Mouse (Mus musculus): Measurements from ENCODE around the gene Lyst.
"Not testable (repeated sequence)": the region's sequence is repeated elsewhere in the genome, so short reads cannot be mapped to it uniquely, and the experiment has no call there.

The Lyst gene

GRCm38 (mm10) chr13:13614235-13614634, 24.0 kb downstream of the Lyst start:
- in situ Hi-C loops (cut with MboI; ENCODE audit: low pct_unique_long_range_greater_than_20kb in 1 of 2, low sequenced_read_pairs in 2 of 2, unreplicated experiment in 1 of 2), result no loop called here

DNA sequence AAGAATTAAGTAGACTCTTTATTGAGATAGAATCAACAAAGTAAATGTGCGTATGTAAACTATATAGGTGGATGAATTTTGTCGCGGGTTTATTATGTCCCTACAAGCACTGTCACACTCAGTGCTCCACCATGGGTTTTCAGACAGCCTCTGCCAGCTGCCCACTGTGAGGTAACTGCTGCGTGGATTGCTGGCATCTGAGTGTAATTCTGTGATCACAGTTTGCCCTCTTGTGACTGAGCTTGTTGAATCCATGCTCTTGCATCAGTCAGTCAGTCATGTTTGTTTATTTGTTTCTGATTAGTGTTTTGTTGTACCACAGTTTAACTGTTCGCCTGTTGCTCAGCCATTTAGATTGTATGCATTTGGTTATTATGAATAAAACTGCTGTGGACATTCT, 31.3 kb downstream of the Lyst start:
- in situ Hi-C loops (cut with MboI; ENCODE audit: low pct_unique_long_range_greater_than_20kb in 1 of 2, low sequenced_read_pairs in 2 of 2, unreplicated experiment in 1 of 2), result no loop called here

DNA sequence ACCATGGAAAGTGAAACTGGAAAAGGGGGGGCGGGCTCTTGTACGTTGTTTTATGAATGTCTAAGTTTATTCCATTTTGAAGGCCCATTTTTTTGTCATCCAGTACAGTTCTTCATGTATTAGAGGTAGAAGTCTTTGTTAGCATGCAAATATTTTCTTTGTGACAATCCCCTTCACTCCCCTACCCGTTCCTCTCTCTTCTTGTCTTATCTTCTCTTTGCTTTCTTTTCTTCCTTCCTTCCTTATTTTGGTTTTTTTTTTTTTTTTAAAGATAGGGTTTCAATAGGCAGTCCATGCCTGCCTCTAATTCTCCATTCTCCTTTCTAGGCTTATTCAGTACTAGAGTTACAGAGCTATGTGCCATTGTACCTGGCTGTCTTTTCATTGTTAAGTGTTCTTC, 32.4 kb downstream of the Lyst start:
- in situ Hi-C loops (cut with MboI; ENCODE audit: low pct_unique_long_range_greater_than_20kb in 1 of 2, low sequenced_read_pairs in 2 of 2, unreplicated experiment in 1 of 2), result no loop called here

GRCm38 (mm10) chr13:13633746-13634145, 43.5 kb downstream of the Lyst start:
- in situ Hi-C loops (cut with MboI; ENCODE audit: low pct_unique_long_range_greater_than_20kb in 1 of 2, low sequenced_read_pairs in 2 of 2, unreplicated experiment in 1 of 2), result no loop called here

GRCm38 (mm10) chr13:13634706-13635105, 44.5 kb downstream of the Lyst start:
- in situ Hi-C loops (cut with MboI; ENCODE audit: low pct_unique_long_range_greater_than_20kb in 1 of 2, low sequenced_read_pairs in 2 of 2, unreplicated experiment in 1 of 2), result no loop called here

DNA sequence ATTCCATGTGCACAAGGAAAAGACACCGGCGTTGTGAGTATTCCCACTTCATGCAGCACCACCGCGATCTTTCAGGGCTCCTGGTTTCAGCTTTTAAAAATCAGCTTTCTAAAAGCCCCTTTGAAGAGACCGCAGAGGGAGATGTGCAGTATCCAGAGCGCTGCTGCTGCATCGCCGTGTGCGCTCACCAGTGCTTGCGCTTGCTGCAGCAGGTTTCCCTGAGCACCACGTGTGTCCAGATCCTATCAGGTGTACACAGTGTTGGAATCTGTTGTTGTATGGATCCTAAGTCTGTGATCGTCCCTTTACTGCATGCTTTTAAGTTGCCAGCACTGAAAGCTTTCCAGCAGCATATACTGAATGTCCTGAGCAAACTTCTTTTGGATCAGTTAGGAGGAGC, 45.0 kb downstream of the Lyst start:
- in situ Hi-C loops (cut with MboI; ENCODE audit: low pct_unique_long_range_greater_than_20kb in 1 of 2, low sequenced_read_pairs in 2 of 2, unreplicated experiment in 1 of 2), result no loop called here

DNA sequence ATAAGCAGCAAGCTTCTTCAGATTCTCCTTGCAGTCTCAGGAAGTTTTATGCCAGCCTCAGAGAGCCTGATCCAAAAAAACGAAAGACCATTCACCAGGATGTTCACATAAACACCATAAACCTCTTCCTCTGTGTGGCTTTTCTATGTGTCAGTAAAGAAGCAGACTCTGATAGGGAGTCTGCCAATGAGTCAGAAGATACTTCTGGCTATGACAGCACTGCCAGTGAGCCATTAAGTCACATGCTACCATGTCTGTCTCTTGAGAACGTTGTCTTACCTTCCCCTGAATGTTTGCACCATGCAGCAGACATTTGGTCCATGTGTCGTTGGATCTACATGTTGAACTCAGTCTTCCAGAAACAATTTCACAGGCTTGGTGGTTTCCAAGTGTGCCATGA, 47.4 kb downstream of the Lyst start:
- in situ Hi-C loops (cut with MboI; ENCODE audit: low pct_unique_long_range_greater_than_20kb in 1 of 2, low sequenced_read_pairs in 2 of 2, unreplicated experiment in 1 of 2), result no loop called here

GRCm38 (mm10) chr13:13637981-13638380, 47.8 kb downstream of the Lyst start:
- in situ Hi-C loops (cut with MboI; ENCODE audit: low pct_unique_long_range_greater_than_20kb in 1 of 2, low sequenced_read_pairs in 2 of 2, unreplicated experiment in 1 of 2), result no loop called here

- in situ Hi-C loops (cut with MboI; ENCODE audit: low pct_unique_long_range_greater_than_20kb in 1 of 2, low sequenced_read_pairs in 2 of 2, unreplicated experiment in 1 of 2), result no loop called here
Measured at GRCm38 (mm10) chr13:13638725-13639124, 48.5 kb downstream of the Lyst start.

GRCm38 (mm10) chr13:13647296-13647695, 57.1 kb downstream of the Lyst start:
- in situ Hi-C loops (cut with MboI; ENCODE audit: low pct_unique_long_range_greater_than_20kb in 1 of 2, low sequenced_read_pairs in 2 of 2, unreplicated experiment in 1 of 2), result no loop called here

- in situ Hi-C loops (cut with MboI; ENCODE audit: low pct_unique_long_range_greater_than_20kb in 1 of 2, low sequenced_read_pairs in 2 of 2, unreplicated experiment in 1 of 2), result loop anchor here in 1 of 2 experiments (25.0 kb wide), 1 partner anchor 207 kb away; no protein-coding TSS in a partner anchor
Measured at GRCm38 (mm10) chr13:13655453-13655852, 65.3 kb downstream of the Lyst start.

GRCm38 (mm10) chr13:13666103-13666502, 75.9 kb downstream of the Lyst start:
- in situ Hi-C loops (cut with MboI; ENCODE audit: low pct_unique_long_range_greater_than_20kb in 1 of 2, low sequenced_read_pairs in 2 of 2, unreplicated experiment in 1 of 2), result loop anchor here in 1 of 2 experiments (25.0 kb wide), 1 partner anchor 196 kb away; no protein-coding TSS in a partner anchor

DNA sequence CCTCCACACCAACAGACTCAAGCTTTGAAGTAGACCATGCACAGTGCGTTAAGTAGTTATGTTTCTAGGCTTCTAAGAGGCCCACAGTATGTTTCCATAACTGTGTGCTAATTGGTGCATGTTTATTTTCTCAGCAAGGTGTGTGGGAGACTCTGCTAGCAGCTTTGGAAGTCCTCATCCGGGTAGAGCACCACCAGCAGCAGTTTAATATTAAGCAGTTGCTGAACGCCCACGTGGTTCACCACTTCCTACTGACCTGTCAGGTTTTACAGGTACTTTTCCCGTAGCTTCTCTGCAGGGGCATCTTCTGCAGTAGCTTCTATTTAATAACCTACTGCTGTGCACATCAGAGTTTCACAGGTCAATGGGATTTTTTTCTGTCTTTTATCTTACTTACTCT, 80.5 kb downstream of the Lyst start:
- in situ Hi-C loops (cut with MboI; ENCODE audit: low pct_unique_long_range_greater_than_20kb in 1 of 2, low sequenced_read_pairs in 2 of 2, unreplicated experiment in 1 of 2), result loop anchor here in 1 of 2 experiments (25.0 kb wide), 1 partner anchor 192 kb away; no protein-coding TSS in a partner anchor

- in situ Hi-C loops (cut with MboI; ENCODE audit: low pct_unique_long_range_greater_than_20kb in 1 of 2, low sequenced_read_pairs in 2 of 2, unreplicated experiment in 1 of 2), result loop anchor here in 1 of 2 experiments (25.0 kb wide), 1 partner anchor 191 kb away; no protein-coding TSS in a partner anchor
Measured at GRCm38 (mm10) chr13:13671585-13672328, 81.6 kb downstream of the Lyst start.

DNA sequence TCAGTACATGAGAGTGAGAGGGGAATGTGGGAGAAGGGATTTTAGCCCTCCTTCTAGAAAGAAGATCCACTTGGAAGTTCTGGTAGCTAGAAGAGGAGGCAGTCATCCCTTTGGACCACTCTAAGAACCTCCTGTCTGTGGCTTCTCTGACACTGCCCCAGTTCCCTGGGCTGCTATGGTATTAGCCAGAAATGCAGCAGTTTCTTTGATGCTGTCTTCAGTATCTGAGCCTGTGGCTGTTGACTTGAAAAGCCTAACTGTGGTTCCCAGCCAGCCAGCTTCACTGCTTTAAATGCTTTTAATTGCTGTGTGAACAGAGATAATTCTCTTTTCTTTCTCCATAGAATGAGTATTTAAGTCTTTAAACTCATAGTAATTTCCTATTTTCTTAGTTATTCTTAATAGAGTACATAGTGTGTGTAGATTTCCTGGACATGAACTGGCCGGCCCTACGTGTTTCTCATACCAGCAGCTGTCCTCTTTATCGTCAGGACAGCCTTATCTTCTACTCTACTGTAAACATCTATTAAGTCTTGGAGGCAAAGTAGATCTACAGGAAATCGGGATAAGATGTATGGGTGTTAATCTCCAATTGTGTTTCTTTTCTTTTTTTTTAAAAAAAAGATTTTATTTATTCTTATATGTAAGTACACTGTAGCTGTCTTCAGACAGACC, 84.6 kb downstream of the Lyst start:
- in situ Hi-C loops (cut with MboI; ENCODE audit: low pct_unique_long_range_greater_than_20kb in 1 of 2, low sequenced_read_pairs in 2 of 2, unreplicated experiment in 1 of 2), result loop anchor here in 1 of 2 experiments (25.0 kb wide), 1 partner anchor 187 kb away; no protein-coding TSS in a partner anchor

DNA sequence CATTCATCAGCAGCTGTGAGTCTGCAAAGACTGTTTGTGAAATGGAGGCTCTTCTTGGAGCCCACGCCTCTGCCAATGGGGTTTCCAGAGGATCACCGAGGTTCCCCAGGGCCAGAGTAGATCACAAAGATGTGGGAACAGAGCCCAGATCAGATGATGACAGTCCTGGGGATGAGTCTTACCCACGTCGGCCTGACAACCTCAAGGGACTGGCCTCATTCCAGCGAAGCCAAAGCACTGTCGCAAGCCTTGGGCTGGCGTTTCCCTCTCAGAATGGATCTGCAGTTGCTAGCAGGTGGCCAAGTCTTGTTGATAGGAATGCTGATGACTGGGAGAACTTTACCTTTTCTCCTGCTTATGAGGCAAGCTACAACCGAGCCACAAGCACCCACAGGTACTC, 87.7 kb downstream of the Lyst start:
- in situ Hi-C loops (cut with MboI; ENCODE audit: low pct_unique_long_range_greater_than_20kb in 1 of 2, low sequenced_read_pairs in 2 of 2, unreplicated experiment in 1 of 2), result no loop called here

GRCm38 (mm10) chr13:13681642-13682041, 91.4 kb downstream of the Lyst start:
- in situ Hi-C loops (cut with MboI; ENCODE audit: low pct_unique_long_range_greater_than_20kb in 1 of 2, low sequenced_read_pairs in 2 of 2, unreplicated experiment in 1 of 2), result no loop called here

DNA sequence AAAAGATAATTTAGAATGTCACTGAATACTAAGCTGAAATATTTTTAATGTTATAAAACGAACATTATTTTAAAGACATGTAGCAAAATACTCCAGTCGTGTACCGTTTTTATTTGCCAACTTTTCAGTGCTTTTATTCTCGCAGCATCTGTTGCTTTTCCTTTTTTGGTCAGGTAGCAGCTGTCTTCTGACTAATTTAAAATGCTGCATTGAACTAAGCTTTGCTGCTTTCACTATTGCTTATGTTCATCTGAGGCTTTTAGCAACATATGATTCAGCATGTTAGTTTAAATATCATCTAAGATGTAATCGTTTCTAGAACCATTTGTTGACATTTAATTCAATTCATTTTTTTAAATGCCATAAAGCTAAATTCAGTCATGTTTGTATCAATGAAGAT, 113.3 kb downstream of the Lyst start:
- in situ Hi-C loops (cut with MboI; ENCODE audit: low pct_unique_long_range_greater_than_20kb in 1 of 2, low sequenced_read_pairs in 2 of 2, unreplicated experiment in 1 of 2), result no loop called here

DNA sequence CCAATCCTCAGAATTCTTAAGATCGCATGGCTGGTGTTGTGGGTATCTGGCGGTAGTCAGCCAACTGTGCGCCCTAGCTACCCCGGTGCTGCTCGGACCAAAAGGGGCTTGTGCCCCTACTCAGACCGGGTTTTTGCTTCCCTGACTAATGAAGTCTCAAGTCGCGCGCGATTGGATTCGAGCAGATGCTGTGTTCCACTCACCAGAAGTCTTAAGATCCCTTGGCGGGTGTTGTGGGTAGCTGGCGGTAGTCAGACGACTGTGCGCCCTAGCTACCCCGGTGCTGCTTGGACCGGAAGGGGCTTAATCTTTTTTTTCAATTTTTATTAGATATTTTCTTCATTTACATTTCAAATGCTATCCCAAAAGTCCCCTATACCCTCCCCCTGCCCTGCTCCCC, 131.2 kb downstream of the Lyst start:
- in situ Hi-C loops (cut with MboI; ENCODE audit: low pct_unique_long_range_greater_than_20kb in 1 of 2, low sequenced_read_pairs in 2 of 2, unreplicated experiment in 1 of 2), result not testable (repeated sequence)

- in situ Hi-C loops (cut with MboI; ENCODE audit: low pct_unique_long_range_greater_than_20kb in 1 of 2, low sequenced_read_pairs in 2 of 2, unreplicated experiment in 1 of 2), result no loop called here
Measured at GRCm38 (mm10) chr13:13723293-13723692, 133.1 kb downstream of the Lyst start.
